ENCODE assay signal across 8 mouse cellular contexts in the genomic region with DNA sequence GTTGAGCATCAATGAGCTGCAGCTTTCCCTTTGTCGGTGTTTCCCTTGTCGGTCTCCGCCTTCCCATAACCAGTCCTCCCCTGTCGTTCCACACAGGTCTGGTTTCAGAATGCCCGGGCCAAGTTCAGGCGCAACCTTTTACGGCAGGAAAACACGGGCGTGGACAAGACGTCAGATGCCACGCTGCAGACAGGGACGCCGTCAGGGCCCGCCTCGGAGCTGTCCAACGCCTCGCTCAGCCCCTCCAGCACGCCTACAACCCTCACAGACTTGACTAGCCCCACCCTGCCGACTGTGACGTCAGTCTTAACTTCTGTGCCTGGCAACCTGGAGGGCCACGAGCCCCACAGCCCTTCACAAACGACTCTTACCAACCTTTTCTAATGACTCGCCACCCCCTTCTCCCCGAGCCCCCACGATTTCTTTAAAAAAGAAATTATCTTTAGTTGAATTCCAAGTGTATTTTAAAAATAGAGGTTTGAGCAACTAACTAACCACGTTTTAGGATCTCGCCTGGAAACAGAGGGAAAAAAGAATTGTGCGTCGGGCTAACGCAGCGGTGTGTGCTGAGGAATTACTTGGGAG. TPM values are rescaled to one million over a fixed set of nuclear protein-coding genes. Genes with fewer than 3 reads are reported as not detected.
DNase-seq lines count a peak whose midpoint lies in the region; ATAC-seq lines count a peak whose summit lies in the region.

No protein-coding gene starts in this region.

- no peak overlapping the region for H3K9ac ChIP-seq in lung, embryonic 15.5 days
- H3K9ac ChIP-seq in neural tube, embryonic 15.5 days (replicated peaks): no peak overlapping the region

- 4% methylated on average over 31 of the region's 31 CpGs for WGBS in lung, embryonic 15.5 days
- WGBS in neural tube, embryonic 15.5 days: 5% methylated on average over 31 of the region's 31 CpGs

- peaks cover 4% of the 10 kb centered on the region for H3K4me1 ChIP-seq in erythroblast, embryonic 14.5 days (ENCODE audit: control insufficient read depth)
- 0 out of 2 replicates have a peak, but pooled peaks cover 4% of the 10 kb centered on the region for H3K4me1 ChIP-seq in lung, embryonic 15.5 days
- H3K4me1 ChIP-seq in neural tube, embryonic 15.5 days: peaks cover 6% of the 10 kb centered on the region

- intact Hi-C loops in gastrocnemius, postnatal 14 days (cut with DNase I; ENCODE audit: low total_unique reads): no loop called here

- H3K4me2 ChIP-seq in lung, embryonic 15.5 days: peak overlapping the region; percentile 50
- peak overlapping the region; percentile 43 for H3K4me2 ChIP-seq in neural tube, embryonic 15.5 days

- ATAC-seq in erythroblast, adult 5-6 weeks (replicated peaks; ENCODE audit: low FRiP score, poor library complexity, severe bottlenecking): no peak
- peak; percentile 84; the same call in 1 of the 2 replicates for ATAC-seq in lung, embryonic 15.5 days (ENCODE audit: borderline replicate concordance, extremely low read depth, low FRiP score, low TSS enrichment)
- ATAC-seq in neural tube, embryonic 15.5 days (ENCODE audit: low FRiP score): no peak

- peak overlapping the region; percentile 10 for H3K4me3 ChIP-seq in erythroblast, embryonic 14.5 days (replicated peaks)
- H3K4me3 ChIP-seq in lung, embryonic 15.5 days: peak overlapping the region; percentile 27
- H3K4me3 ChIP-seq in neural tube, embryonic 15.5 days (replicated peaks): no peak overlapping the region; the same call in 1 of the 2 replicates

- H3K27me3 ChIP-seq in erythroblast, embryonic 14.5 days (ENCODE audit: control insufficient read depth): peaks cover 86% of the 10 kb centered on the region
- H3K27me3 ChIP-seq in lung, embryonic 15.5 days: peaks cover 92% of the 10 kb centered on the region
- H3K27me3 ChIP-seq in neural tube, embryonic 15.5 days (replicated peaks): peaks cover 88% of the 10 kb centered on the region

- H3K27ac ChIP-seq in lung, embryonic 15.5 days: no peak overlapping the region
- no peak overlapping the region for H3K27ac ChIP-seq in neural tube, embryonic 15.5 days (replicated peaks)

- H3K9me3 ChIP-seq in erythroblast, embryonic 14.5 days (ENCODE audit: control insufficient read depth, low read length): no peaks in the 10 kb centered on the region
- H3K9me3 ChIP-seq in lung, embryonic 15.5 days: no peaks in the 10 kb centered on the region
- no peaks in the 10 kb centered on the region for H3K9me3 ChIP-seq in neural tube, embryonic 15.5 days (replicated peaks)

- H3K36me3 ChIP-seq in erythroblast, embryonic 14.5 days (ENCODE audit: control insufficient read depth): no peaks in the 10 kb centered on the region
- H3K36me3 ChIP-seq in lung, embryonic 15.5 days: no peaks in the 10 kb centered on the region
- H3K36me3 ChIP-seq in neural tube, embryonic 15.5 days: no peaks in the 10 kb centered on the region

- DNase-seq in adrenal gland, postnatal 14 days: peak; percentile 75
- DNase-seq in gastrocnemius, postnatal 14 days: peak; percentile 52
- peak; percentile 21 to 43 for DNase-seq in kidney, adult 8-10 months
- no peak for DNase-seq in right cerebral cortex, postnatal 14 days

RNA-seq across cellular contexts. Expression of a gene that starts 29.8 kb away (rescaled TPM):
- polyA plus RNA-seq in erythroblast, embryonic 14.5 days (2012): 0.01 and 0.03 TPM in 2 replicates
- not detected in 2 replicates for total RNA-seq in erythroblast, adult 5-6 weeks (2015; ENCODE audit: low replicate concordance)
- total RNA-seq in erythroblast, adult 5-6 weeks (2017; ENCODE audit: low replicate concordance): not detected in 2 replicates
- 0.41 and 1.0 TPM in 2 replicates for total RNA-seq in adrenal gland, postnatal 14 days (2021)
- total RNA-seq in gastrocnemius, postnatal 14 days (2021): under 1 TPM; 0.23 to 0.29 TPM
- polyA plus RNA-seq in lung, embryonic 15.5 days (2015; fragmentation: Nextera tagmentation; extraction: Ambion mirVana): 0.05 TPM in 1 of 2 replicates, not detected in the other
- polyA plus RNA-seq in neural tube, embryonic 15.5 days (2015; fragmentation: Nextera tagmentation; extraction: Ambion mirVana): 1.6 and 3.0 TPM in 2 replicates
